Mouse (Mus musculus) midbrain, embryonic 14.5 days (tissue): ENCODE measurements around the gene Ttc39b. TPM values are rescaled to one million over a fixed set of nuclear protein-coding genes. Genes with fewer than 3 reads are reported as not detected.
A peak's percentile ranks its signal among the peaks of the same experiment; 100 is the strongest.

Source experiments
- ATAC-seq: fragments of 200-750 bp; cut with Nextera tagmentation; 2 replicates; pipeline ENCODE4 v1.8.0; 2017; ENCODE audit warnings: moderate number of reproducible peaks, moderate library complexity; ENCODE audit not compliant: low FRiP score, low TSS enrichment
- DNase-seq: peaks from one replicate; pipeline ENCODE4 v3.0.0-alpha.2; 2015
- H3K27ac ChIP-seq: fragments of 300-500 bp; sonication (generic); replicated peaks from 2 replicates; pipeline ENCODE4 v1.5.1; 2014; ENCODE audit warnings: mild to moderate bottlenecking, low read depth, low read length, moderate library complexity
- H3K27me3 ChIP-seq: fragments of 300-500 bp; sonication (generic); 2 replicates; pipeline ENCODE4 v1.6.1; 2014; ENCODE audit warnings: low read length, control low read depth, mixed read lengths; ENCODE audit not compliant: control insufficient read depth, insufficient read depth
- H3K36me3 ChIP-seq: fragments of 300-500 bp; sonication (generic); 2 replicates; pipeline ENCODE4 v1.6.1; 2014; ENCODE audit warnings: low read length, control low read depth; ENCODE audit not compliant: control insufficient read depth, insufficient read depth
- H3K4me1 ChIP-seq: fragments of 300-500 bp; sonication (generic); 2 replicates; pipeline ENCODE4 v1.6.1; 2014; ENCODE audit warnings: mild to moderate bottlenecking, antibody characterized with exemption, low read length, control low read depth; ENCODE audit not compliant: control insufficient read depth, insufficient read depth
- H3K4me2 ChIP-seq: fragments of 300-500 bp; sonication (generic); 2 replicates; pipeline ENCODE4 v1.6.1; 2014; ENCODE audit warnings: mild to moderate bottlenecking, low read length, moderate library complexity
- H3K4me3 ChIP-seq: fragments of 300-500 bp; sonication (generic); replicated peaks from 2 replicates; pipeline ENCODE4 v1.5.1; 2014; ENCODE audit warnings: low read depth, low read length
- H3K9ac ChIP-seq: fragments of 300-500 bp; sonication (generic); replicated peaks from 2 replicates; pipeline ENCODE4 v1.6.1; 2014; ENCODE audit warnings: mild to moderate bottlenecking, low read length, moderate library complexity
- H3K9me3 ChIP-seq: fragments of 300-500 bp; sonication (generic); 2 replicates; pipeline ENCODE4 v1.6.1; 2016; ENCODE audit warnings: low read length, control low read depth, mixed read lengths; ENCODE audit not compliant: control insufficient read depth
- WGBS: fragments of 180-500 bp; shearing (Covaris S2); extraction: QIAGEN DNeasy Blood & Tissue Kit; methylation state at CpG from one replicate; pipeline ENCODE4 v1.1.7; 2014; 5-methylcytosine and 5-hydroxymethylcytosine counted together
- polyA plus RNA-seq: library from polyadenylated mRNA; unstranded; fragments of >200 nt; fragmentation: Nextera tagmentation; extraction: Ambion mirVana; gene quantifications from 2 replicates; pipeline ENCODE4 v1.2.1, GENCODE M21; 2014

Ttc39b gene
- polyA plus RNA-seq, 1 experiment from 2014 or later: 5.9 TPM

DNA sequence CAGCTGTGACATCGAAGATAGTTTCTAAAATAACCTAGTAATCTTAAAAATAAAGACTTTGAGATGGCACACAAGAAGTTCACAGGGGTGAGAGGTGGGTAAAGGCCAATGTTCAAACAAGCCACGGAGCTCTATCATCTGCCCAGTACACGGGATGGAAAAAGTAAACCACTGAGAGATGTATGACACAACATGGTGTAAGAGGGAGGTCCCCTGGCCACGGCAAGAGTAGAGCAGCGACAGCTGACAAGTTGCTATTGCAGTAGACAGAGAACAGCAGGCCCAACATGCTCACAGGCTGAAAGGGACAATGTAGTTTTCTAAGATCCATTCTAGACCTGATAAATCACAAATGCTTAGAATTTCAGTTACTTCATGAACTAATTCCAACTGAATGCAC, 100.9 kb downstream of the Ttc39b start:
- Histone ChIP-seq H3K36me3 (no peaks in the 10 kb centered on the region), H3K4me1 (no peaks in the 10 kb centered on the region)
- 86% methylated on average over 5 of the region's 5 CpGs for WGBS

DNA sequence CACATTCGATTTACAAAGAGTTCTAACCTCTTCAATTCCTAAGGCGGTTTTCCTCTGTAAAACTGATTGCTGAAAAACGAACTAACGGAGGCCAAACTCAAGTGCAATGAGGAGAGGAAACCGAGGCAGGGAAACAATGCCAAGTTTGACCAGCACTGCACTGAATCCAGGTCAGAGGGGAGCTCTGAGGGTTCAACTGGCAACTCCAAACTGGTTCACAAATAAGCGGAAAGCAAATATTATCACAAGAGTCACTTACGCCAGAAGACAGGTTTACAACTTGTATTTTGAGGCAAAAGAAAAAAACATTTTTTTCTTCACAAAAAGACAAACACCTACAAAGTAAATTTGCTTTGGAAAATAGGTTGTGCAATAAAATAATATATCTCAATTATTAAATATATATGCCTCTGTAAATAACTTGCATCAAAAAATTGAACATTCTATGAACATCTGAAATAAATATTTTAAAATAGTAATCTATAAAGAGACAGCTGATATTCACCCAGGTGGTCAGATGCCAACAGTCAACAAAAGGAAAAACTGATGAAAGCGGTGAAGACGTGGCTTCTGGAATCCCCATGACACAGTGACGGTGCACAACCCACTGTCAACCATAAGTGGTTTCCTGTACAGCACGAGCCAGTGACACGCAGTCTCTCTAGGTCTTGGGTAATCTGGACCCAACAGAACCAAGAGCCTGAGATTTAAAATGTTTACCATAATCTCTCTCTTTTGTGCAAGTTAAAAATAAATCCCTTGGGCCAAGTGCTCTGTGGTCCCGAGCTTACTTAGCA, 103.1 kb downstream of the Ttc39b start:
- H3K4me2 ChIP-seq: no peak overlapping the region
- H3K9me3 ChIP-seq: no peaks in the 10 kb centered on the region
- ATAC-seq (no peak), DNase-seq (no peak)
- 84% methylated on average over 13 of the region's 13 CpGs for WGBS
- no peak overlapping the region for H3K9ac ChIP-seq
- H3K27me3 ChIP-seq: no peaks in the 10 kb centered on the region
- no peaks in the 10 kb centered on the region for H3K4me1 ChIP-seq
- H3K27ac ChIP-seq: no peak overlapping the region
- H3K4me3 ChIP-seq: no peak overlapping the region
- H3K36me3 ChIP-seq: no peaks in the 10 kb centered on the region

More for the DNA sequence above, 100.9 kb downstream of the Ttc39b start:
- no peak overlapping the region for H3K4me3 ChIP-seq
- no peak overlapping the region for H3K4me2 ChIP-seq
- no peak overlapping the region for H3K27ac ChIP-seq
- ATAC-seq: no peak
- no peak overlapping the region for H3K9ac ChIP-seq
- no peak for DNase-seq
- no peaks in the 10 kb centered on the region for H3K27me3 ChIP-seq
- no peaks in the 10 kb centered on the region for H3K9me3 ChIP-seq

DNA sequence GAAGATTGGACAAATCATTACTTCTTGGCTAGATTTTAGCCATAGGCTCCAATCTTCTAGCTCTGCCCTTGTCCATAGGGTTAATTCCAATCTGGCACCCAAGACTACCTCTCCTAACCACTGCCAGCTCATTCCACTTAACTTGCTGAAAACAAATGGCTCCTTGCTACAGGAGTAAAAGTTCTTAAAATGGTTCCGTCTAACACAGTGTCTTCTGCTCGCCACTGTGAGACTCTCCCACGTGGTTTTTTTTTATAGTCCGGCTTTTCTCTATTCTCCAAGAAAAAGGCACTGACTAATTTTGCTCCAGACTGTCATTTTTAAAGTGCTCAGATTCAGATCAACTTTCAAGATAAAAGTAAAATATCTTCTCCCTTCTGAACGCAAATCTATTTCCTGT, 104.8 kb downstream of the Ttc39b start:
- H3K4me1 ChIP-seq: no peaks in the 10 kb centered on the region
- no peak overlapping the region for H3K27ac ChIP-seq
- no peak overlapping the region for H3K4me3 ChIP-seq
- 93% methylated on average over 5 of the region's 5 CpGs for WGBS
- H3K9ac ChIP-seq: no peak overlapping the region
- no peaks in the 10 kb centered on the region for H3K27me3 ChIP-seq
- H3K4me2 ChIP-seq: no peak overlapping the region
- H3K9me3 ChIP-seq: no peaks in the 10 kb centered on the region
- DNase-seq (no peak), ATAC-seq (no peak)
- no peaks in the 10 kb centered on the region for H3K36me3 ChIP-seq

GRCm38 (mm10) chr4:83217128-83217527, 106.9 kb downstream of the Ttc39b start:
- no peak for DNase-seq
- Histone ChIP-seq H3K4me3 (no peak overlapping the region), H3K27ac (no peak overlapping the region), H3K9ac (no peak overlapping the region), H3K9me3 (no peaks in the 10 kb centered on the region), H3K36me3 (no peaks in the 10 kb centered on the region), H3K27me3 (no peaks in the 10 kb centered on the region), H3K4me2 (no peak overlapping the region), H3K4me1 (no peaks in the 10 kb centered on the region)
- WGBS: 88% methylated on average over 5 of the region's 5 CpGs
- no peak for ATAC-seq

- Histone ChIP-seq H3K4me3 (no peak overlapping the region), H3K27ac (no peak overlapping the region), H3K4me1 (no peaks in the 10 kb centered on the region), H3K4me2 (no peak overlapping the region), H3K27me3 (no peaks in the 10 kb centered on the region), H3K9ac (no peak overlapping the region), H3K36me3 (no peaks in the 10 kb centered on the region), H3K9me3 (no peaks in the 10 kb centered on the region)
- no peak for DNase-seq
- WGBS: 69% methylated on average over 7 of the region's 7 CpGs
- ATAC-seq: no peak
These were observed 107.7 kb downstream of the Ttc39b start for GRCm38 (mm10) chr4:83216381-83216780.

- H3K4me2 ChIP-seq: no peak overlapping the region
- DNase-seq: no peak
- no peaks in the 10 kb centered on the region for H3K27me3 ChIP-seq
- no peak overlapping the region for H3K27ac ChIP-seq
- WGBS: 83% methylated on average over 1 of the region's 1 CpGs
- H3K9ac ChIP-seq: no peak overlapping the region
- ATAC-seq: no peak
- H3K36me3 ChIP-seq: no peaks in the 10 kb centered on the region
- H3K9me3 ChIP-seq: no peaks in the 10 kb centered on the region
- no peaks in the 10 kb centered on the region for H3K4me1 ChIP-seq
- H3K4me3 ChIP-seq: no peak overlapping the region
These were observed 108.3 kb downstream of the Ttc39b start for GRCm38 (mm10) chr4:83215776-83216175.

- Histone ChIP-seq H3K9me3 (no peaks in the 10 kb centered on the region), H3K27me3 (no peaks in the 10 kb centered on the region), H3K4me3 (no peak overlapping the region), H3K27ac (no peak overlapping the region), H3K36me3 (no peaks in the 10 kb centered on the region), H3K9ac (no peak overlapping the region), H3K4me2 (no peak overlapping the region), H3K4me1 (no peaks in the 10 kb centered on the region)
- ATAC-seq (no peak), DNase-seq (peak; percentile 38)
- 74% methylated on average over 9 of the region's 9 CpGs for WGBS
These were observed 109.1 kb downstream of the Ttc39b start for GRCm38 (mm10) chr4:83214822-83215558.

- Histone ChIP-seq H3K9me3 (no peaks in the 10 kb centered on the region), H3K4me3 (no peak overlapping the region), H3K27me3 (no peaks in the 10 kb centered on the region), H3K27ac (no peak overlapping the region), H3K4me1 (no peaks in the 10 kb centered on the region), H3K9ac (no peak overlapping the region), H3K36me3 (no peaks in the 10 kb centered on the region), H3K4me2 (no peak overlapping the region)
- no peak for ATAC-seq
- no peak for DNase-seq
- WGBS: 85% methylated on average over 6 of the region's 6 CpGs
These were observed 110.3 kb downstream of the Ttc39b start for GRCm38 (mm10) chr4:83213752-83214151.

GRCm38 (mm10) chr4:83211709-83212108, 112.3 kb downstream of the Ttc39b start:
- H3K36me3 ChIP-seq: no peaks in the 10 kb centered on the region
- H3K4me1 ChIP-seq: peaks cover 5% of the 10 kb centered on the region
- DNase-seq: no peak
- H3K4me3 ChIP-seq: no peak overlapping the region
- no peak overlapping the region for H3K9ac ChIP-seq
- no peaks in the 10 kb centered on the region for H3K27me3 ChIP-seq
- 78% methylated on average over 12 of the region's 12 CpGs for WGBS
- H3K4me2 ChIP-seq: no peak overlapping the region
- H3K9me3 ChIP-seq: no peaks in the 10 kb centered on the region
- no peak overlapping the region for H3K27ac ChIP-seq
- ATAC-seq: no peak
